Mouse (Mus musculus): ENCODE data around the gene Gm20820. TPM values are rescaled to one million over a fixed set of nuclear protein-coding genes. Genes with fewer than 3 reads are reported as not detected.
"Not testable (repeated sequence)": the region's sequence is repeated elsewhere in the genome, so short reads cannot be mapped to it uniquely, and the experiment has no call there.

Gene Gm20820
- not detected in 2 replicates for polyA plus RNA-seq (2016; fragmentation: Nextera tagmentation; extraction: Ambion mirVana)

GRCm38 (mm10) chrY:86061472-86061871 is at the start of gene Gm20820:
Gm20820 (plus strand) TSS chrY:86061772.
- not testable (repeated sequence) for H3K27ac ChIP-seq; H3K36me3 ChIP-seq; ATAC-seq (ENCODE audit: low FRiP score, low read depth); H3K4me3 ChIP-seq; H3K9ac ChIP-seq; H3K9me3 ChIP-seq; H3K27me3 ChIP-seq (replicated peaks); H3K4me1 ChIP-seq; H3K4me2 ChIP-seq (replicated peaks)
- no CpG with 5 or more reads among the region's 6 CpGs for WGBS

All from neural tube, embryonic 12.5 days (tissue).